Mouse (Mus musculus) liver, embryonic 12.5 days (tissue): ENCODE results near the gene Igf2bp2. TPM values are rescaled to one million over a fixed set of nuclear protein-coding genes. Genes with fewer than 3 reads are reported as not detected.

Source experiments
- ATAC-seq: fragments of 200-750 bp; cut with Nextera tagmentation; 2 replicates; pipeline ENCODE4 v1.8.0; 2017; ENCODE audit warnings: moderate number of reproducible peaks, mild to moderate bottlenecking, moderate library complexity
- H3K27ac ChIP-seq: fragments of 300-500 bp; sonication (generic); 2 replicates; pipeline ENCODE4 v1.5.1; 2016; ENCODE audit warnings: mild to moderate bottlenecking
- H3K27me3 ChIP-seq: fragments of 300-500 bp; sonication (generic); replicated peaks from 2 replicates; pipeline ENCODE4 v1.6.1; 2016; ENCODE audit warnings: mild to moderate bottlenecking, moderate library complexity
- H3K36me3 ChIP-seq: fragments of 300-500 bp; sonication (generic); 2 replicates; pipeline ENCODE4 v1.6.1; 2016; ENCODE audit warnings: mild to moderate bottlenecking, moderate library complexity
- H3K4me1 ChIP-seq: fragments of 300-500 bp; sonication (generic); 2 replicates; pipeline ENCODE4 v1.6.1; 2016
- H3K4me2 ChIP-seq: fragments of 300-500 bp; sonication (generic); 2 replicates; pipeline ENCODE4 v1.6.1; 2016; ENCODE audit warnings: mild to moderate bottlenecking, moderate library complexity
- H3K4me3 ChIP-seq: fragments of 300-500 bp; sonication (generic); 2 replicates; pipeline ENCODE4 v1.5.1; 2016; ENCODE audit warnings: mild to moderate bottlenecking, moderate library complexity
- H3K9ac ChIP-seq: fragments of 300-500 bp; sonication (generic); 2 replicates; pipeline ENCODE4 v1.6.1; 2016; ENCODE audit warnings: mild to moderate bottlenecking, moderate library complexity
- H3K9me3 ChIP-seq: fragments of 300-500 bp; sonication (generic); replicated peaks from 2 replicates; pipeline ENCODE4 v1.6.1; 2016; ENCODE audit warnings: mild to moderate bottlenecking, moderate library complexity
- WGBS: fragments of 180-500 bp; shearing (Covaris S2); methylation state at CpG from one replicate; pipeline ENCODE4 v1.1.7; 2016; ENCODE audit not compliant: insufficient replicate concordance; 5-methylcytosine and 5-hydroxymethylcytosine counted together
- polyA plus RNA-seq: library from polyadenylated mRNA; unstranded; fragments of >200 nt; fragmentation: Nextera tagmentation; extraction: Ambion mirVana; gene quantifications from 2 replicates; pipeline ENCODE4 v1.2.1, GENCODE M21; 2016

The Igf2bp2 gene
- polyA plus RNA-seq, 1 experiment from 2014 or later = 29.2 TPM

- H3K9ac ChIP-seq = no peak overlapping the region
- 68% methylated on average over 3 of the region's 3 CpGs for WGBS
- no peak overlapping the region for H3K4me2 ChIP-seq
- H3K4me3 ChIP-seq = no peak overlapping the region
- H3K27ac ChIP-seq = no peak overlapping the region
- no peak for ATAC-seq
- peaks cover 6% of the 10 kb centered on the region for H3K36me3 ChIP-seq
- H3K9me3 ChIP-seq = no peaks in the 10 kb centered on the region
- H3K4me1 ChIP-seq = peaks cover 4% of the 10 kb centered on the region; the same call in 1 of the 2 replicates
- H3K27me3 ChIP-seq = no peaks in the 10 kb centered on the region
Measured at GRCm38 (mm10) chr16:22091255-22091783, 71.8 kb downstream of the Igf2bp2 start.

- Histone ChIP-seq H3K9ac (no peak overlapping the region), H3K36me3 (peaks cover 27% of the 10 kb centered on the region), H3K9me3 (no peaks in the 10 kb centered on the region), H3K4me3 (no peak overlapping the region), H3K27ac (no peak overlapping the region), H3K4me2 (no peak overlapping the region), H3K4me1 (no peaks in the 10 kb centered on the region), H3K27me3 (no peaks in the 10 kb centered on the region)
- ATAC-seq = no peak
- 69% methylated on average over 4 of the region's 4 CpGs for WGBS
Measured at GRCm38 (mm10) chr16:22085411-22085810, 77.7 kb downstream of the Igf2bp2 start.

GRCm38 (mm10) chr16:22080125-22080710, 82.9 kb downstream of the Igf2bp2 start:
- Histone ChIP-seq H3K9ac (no peak overlapping the region), H3K4me2 (no peak overlapping the region)
- no peak for ATAC-seq

GRCm38 (mm10) chr16:22076620-22076941, 86.5 kb downstream of the Igf2bp2 start:
- ATAC-seq = no peak
- Histone ChIP-seq H3K27me3 (no peaks in the 10 kb centered on the region), H3K4me2 (no peak overlapping the region), H3K36me3 (peaks cover 36% of the 10 kb centered on the region), H3K4me1 (no peaks in the 10 kb centered on the region), H3K9ac (no peak overlapping the region), H3K9me3 (no peaks in the 10 kb centered on the region), H3K27ac (no peak overlapping the region), H3K4me3 (no peak overlapping the region)
- 60% methylated on average over 4 of the region's 4 CpGs for WGBS

More at GRCm38 (mm10) chr16:22080125-22080710, 82.9 kb downstream of the Igf2bp2 start:
- Histone ChIP-seq H3K4me1 (no peaks in the 10 kb centered on the region), H3K36me3 (peaks cover 36% of the 10 kb centered on the region), H3K4me3 (no peak overlapping the region), H3K27ac (no peak overlapping the region), H3K27me3 (no peaks in the 10 kb centered on the region), H3K9me3 (no peaks in the 10 kb centered on the region)
- 78% methylated on average over 12 of the region's 12 CpGs for WGBS

GRCm38 (mm10) chr16:22075829-22076619, 87.1 kb downstream of the Igf2bp2 start:
- H3K9me3 ChIP-seq = no peaks in the 10 kb centered on the region
- no peak overlapping the region for H3K27ac ChIP-seq
- H3K9ac ChIP-seq = no peak overlapping the region
- H3K4me1 ChIP-seq = no peaks in the 10 kb centered on the region
- peaks cover 39% of the 10 kb centered on the region for H3K36me3 ChIP-seq
- no peaks in the 10 kb centered on the region for H3K27me3 ChIP-seq
- 41% methylated on average over 5 of the region's 5 CpGs for WGBS
- ATAC-seq = no peak
- no peak overlapping the region for H3K4me2 ChIP-seq
- no peak overlapping the region for H3K4me3 ChIP-seq

GRCm38 (mm10) chr16:22075067-22075466, 88.0 kb downstream of the Igf2bp2 start:
- no peak for ATAC-seq
- no peaks in the 10 kb centered on the region for H3K4me1 ChIP-seq
- peaks cover 42% of the 10 kb centered on the region for H3K36me3 ChIP-seq
- H3K4me2 ChIP-seq = no peak overlapping the region
- no peaks in the 10 kb centered on the region for H3K27me3 ChIP-seq
- 71% methylated on average over 6 of the region's 6 CpGs for WGBS
- H3K9me3 ChIP-seq = no peaks in the 10 kb centered on the region
- no peak overlapping the region for H3K4me3 ChIP-seq
- H3K27ac ChIP-seq = no peak overlapping the region
- H3K9ac ChIP-seq = no peak overlapping the region

GRCm38 (mm10) chr16:22071361-22071760, 91.7 kb downstream of the Igf2bp2 start:
- no peak for ATAC-seq
- H3K36me3 ChIP-seq = peaks cover 53% of the 10 kb centered on the region
- no peaks in the 10 kb centered on the region for H3K27me3 ChIP-seq
- no peaks in the 10 kb centered on the region for H3K4me1 ChIP-seq
- no peaks in the 10 kb centered on the region for H3K9me3 ChIP-seq
- no peak overlapping the region for H3K4me2 ChIP-seq
- WGBS = 67% methylated on average over 7 of the region's 7 CpGs
- H3K27ac ChIP-seq = no peak overlapping the region
- no peak overlapping the region for H3K4me3 ChIP-seq
- no peak overlapping the region for H3K9ac ChIP-seq

GRCm38 (mm10) chr16:22067406-22067805, 95.7 kb downstream of the Igf2bp2 start:
- Histone ChIP-seq H3K27ac (no peak overlapping the region), H3K9ac (no peak overlapping the region), H3K27me3 (no peaks in the 10 kb centered on the region), H3K9me3 (no peaks in the 10 kb centered on the region), H3K4me2 (no peak overlapping the region), H3K4me1 (peaks cover 2% of the 10 kb centered on the region; the same call in 1 of the 2 replicates), H3K4me3 (no peak overlapping the region), H3K36me3 (peaks cover 66% of the 10 kb centered on the region)
- WGBS = 90% methylated on average over 8 of the region's 8 CpGs
- ATAC-seq = no peak

GRCm38 (mm10) chr16:22065536-22065935, 97.6 kb downstream of the Igf2bp2 start:
- H3K27me3 ChIP-seq = no peaks in the 10 kb centered on the region
- ATAC-seq = no peak
- H3K36me3 ChIP-seq = peaks cover 75% of the 10 kb centered on the region
- H3K9ac ChIP-seq = no peak overlapping the region
- H3K27ac ChIP-seq = no peak overlapping the region
- H3K9me3 ChIP-seq = no peaks in the 10 kb centered on the region
- H3K4me3 ChIP-seq = no peak overlapping the region
- H3K4me1 ChIP-seq = peaks cover 5% of the 10 kb centered on the region; the same call in 1 of the 2 replicates
- no peak overlapping the region for H3K4me2 ChIP-seq

GRCm38 (mm10) chr16:22062284-22062683, 100.8 kb downstream of the Igf2bp2 start:
- H3K36me3 ChIP-seq = peaks cover 56% of the 10 kb centered on the region
- 30% methylated on average over 4 of the region's 4 CpGs for WGBS
- no peak for ATAC-seq

GRCm38 (mm10) chr16:22061555-22062160, 101.4 kb downstream of the Igf2bp2 start:
- peaks cover 15% of the 10 kb centered on the region for H3K4me1 ChIP-seq
- WGBS = 35% methylated on average over 14 of the region's 14 CpGs
- no peak for ATAC-seq
- peaks cover 51% of the 10 kb centered on the region for H3K36me3 ChIP-seq
- no peak overlapping the region for H3K9ac ChIP-seq
- H3K27ac ChIP-seq = no peak overlapping the region
- no peaks in the 10 kb centered on the region for H3K27me3 ChIP-seq
- H3K4me2 ChIP-seq = peak overlapping the region; percentile 24
- no peak overlapping the region for H3K4me3 ChIP-seq
- no peaks in the 10 kb centered on the region for H3K9me3 ChIP-seq

More at GRCm38 (mm10) chr16:22062284-22062683, 100.8 kb downstream of the Igf2bp2 start:
- H3K27ac ChIP-seq = no peak overlapping the region
- H3K27me3 ChIP-seq = no peaks in the 10 kb centered on the region
- H3K4me1 ChIP-seq = peaks cover 14% of the 10 kb centered on the region
- no peak overlapping the region for H3K9ac ChIP-seq
- no peak overlapping the region for H3K4me3 ChIP-seq
- no peak overlapping the region for H3K4me2 ChIP-seq
- no peaks in the 10 kb centered on the region for H3K9me3 ChIP-seq

GRCm38 (mm10) chr16:22060416-22060815, 102.7 kb downstream of the Igf2bp2 start:
- Histone ChIP-seq H3K4me3 (no peak overlapping the region), H3K9ac (no peak overlapping the region), H3K4me2 (no peak overlapping the region), H3K27me3 (no peaks in the 10 kb centered on the region), H3K9me3 (no peaks in the 10 kb centered on the region), H3K27ac (no peak overlapping the region), H3K4me1 (peaks cover 15% of the 10 kb centered on the region), H3K36me3 (peaks cover 42% of the 10 kb centered on the region)
- 81% methylated on average over 10 of the region's 10 CpGs for WGBS
- no peak for ATAC-seq
